Comparison of ENCODE assay signal across 9 mouse cellular contexts in genomic region chr17:49563416-49563780, GRCm38 (mm10). TPM values are rescaled to one million over a fixed set of nuclear protein-coding genes. Genes with fewer than 3 reads are reported as not detected.
DNase-seq lines count a peak whose midpoint lies in the region; ATAC-seq and TF ChIP-seq lines count a peak whose summit lies in the region.
"Had no signal": no experiment of that assay in that cellular context is flagged by ENCODE, and none has a peak within 500 bp of the region (broad histone marks: within the 10 kb centered on the region; RNA-seq: fewer than 3 reads in every experiment).

No protein-coding gene starts in this region.

- H3K27ac ChIP-seq in heart, embryonic 12.5 days (ENCODE audit: poor library complexity, severe bottlenecking) = peak overlapping the region; percentile 70
- peak overlapping the region; percentile 26 for H3K27ac ChIP-seq in cortical plate, adult 2 months (ENCODE audit: insufficient read depth, low read length)
- H3K27ac ChIP-seq in hindbrain, embryonic 15.5 days (replicated peaks) = no peak overlapping the region
- no peak overlapping the region; the same call in 1 of the 2 replicates for H3K27ac ChIP-seq in midbrain, embryonic 16.5 days (ENCODE audit: low read length)

- peak overlapping the region; percentile 55 for H3K4me3 ChIP-seq in heart, embryonic 12.5 days
- H3K4me3 ChIP-seq in cortical plate, adult 2 months (ENCODE audit: insufficient read depth, low read length) = peak overlapping the region; percentile 45
- H3K4me3 ChIP-seq in hindbrain, embryonic 15.5 days = peak overlapping the region; percentile 47
- H3K4me3 ChIP-seq in midbrain, embryonic 16.5 days (ENCODE audit: low read depth, low read length) = peak overlapping the region; percentile 46

- intact Hi-C loops in left cerebral cortex, postnatal 25 days (cut with DNase I) = loop anchor here (2.0 kb wide), 1 partner anchor 95 kb away; no protein-coding TSS in a partner anchor

- no peaks in the 10 kb centered on the region for H3K36me3 ChIP-seq in heart, embryonic 12.5 days
- no peaks in the 10 kb centered on the region for H3K36me3 ChIP-seq in hindbrain, embryonic 15.5 days
- H3K36me3 ChIP-seq in midbrain, embryonic 16.5 days (ENCODE audit: control insufficient read depth, insufficient read depth, low read length) = no peaks in the 10 kb centered on the region

- no peak for TF ChIP-seq POLR2A in cortical plate, adult 2 months (IDR thresholded peaks at IDR 0.05; ENCODE audit: extremely low read depth, insufficient read depth, low read length)

- H3K4me1 ChIP-seq in heart, embryonic 12.5 days (replicated peaks) = peaks cover 15% of the 10 kb centered on the region
- H3K4me1 ChIP-seq in cortical plate, adult 2 months (ENCODE audit: control insufficient read depth, insufficient read depth, low read length) = no peaks in the 10 kb centered on the region
- H3K4me1 ChIP-seq in hindbrain, embryonic 15.5 days (replicated peaks) = peaks cover 19% of the 10 kb centered on the region
- H3K4me1 ChIP-seq in midbrain, embryonic 16.5 days (ENCODE audit: control insufficient read depth, insufficient read depth, low read length) = peaks cover 15% of the 10 kb centered on the region

- H3K27me3 ChIP-seq in heart, embryonic 12.5 days (replicated peaks) = no peaks in the 10 kb centered on the region
- peaks cover 4% of the 10 kb centered on the region; the same call in 1 of the 2 replicates for H3K27me3 ChIP-seq in hindbrain, embryonic 15.5 days
- H3K27me3 ChIP-seq in midbrain, embryonic 16.5 days (ENCODE audit: control insufficient read depth, insufficient read depth, low read depth, low read length) = peaks cover 10% of the 10 kb centered on the region

- no peaks in the 10 kb centered on the region for H3K9me3 ChIP-seq in heart, embryonic 12.5 days (replicated peaks)
- no peaks in the 10 kb centered on the region for H3K9me3 ChIP-seq in hindbrain, embryonic 15.5 days
- H3K9me3 ChIP-seq in midbrain, embryonic 16.5 days (replicated peaks; ENCODE audit: control insufficient read depth, low read length, poor library complexity, severe bottlenecking) = no peaks in the 10 kb centered on the region

- H3K9ac ChIP-seq in heart, embryonic 12.5 days = peak overlapping the region; percentile 75
- H3K9ac ChIP-seq in hindbrain, embryonic 15.5 days = peak overlapping the region; percentile 41; the same call in 1 of the 2 replicates
- H3K9ac ChIP-seq in midbrain, embryonic 16.5 days (ENCODE audit: low read depth, low read length) = peak overlapping the region; percentile 56; the same call in 1 of the 2 replicates

- TF ChIP-seq CTCF in cortical plate, adult 2 months (IDR thresholded peaks at IDR 0.05; ENCODE audit: extremely low read depth, insufficient read depth, low read length) = no peak

- ATAC-seq in heart, embryonic 12.5 days (ENCODE audit: insufficient number of reproducible peaks, low FRiP score) = no peak
- ATAC-seq in hindbrain, embryonic 15.5 days (ENCODE audit: low FRiP score, low read depth) = 0 out of 2 replicates have a peak, but pooled peaks have one; percentile 19
- no peak for ATAC-seq in midbrain, embryonic 16.5 days

- WGBS in heart, embryonic 12.5 days = 29% methylated on average over 4 of the region's 4 CpGs
- WGBS in hindbrain, embryonic 15.5 days = 27% methylated on average over 4 of the region's 4 CpGs
- 31% methylated on average over 4 of the region's 4 CpGs for WGBS in midbrain, embryonic 16.5 days

- peak overlapping the region; percentile 91 for H3K4me2 ChIP-seq in heart, embryonic 12.5 days
- peak overlapping the region; percentile 80 for H3K4me2 ChIP-seq in hindbrain, embryonic 15.5 days
- peak overlapping the region; percentile 89 for H3K4me2 ChIP-seq in midbrain, embryonic 16.5 days (ENCODE audit: low read length)

- no peak for DNase-seq in heart, adult 9 months (ENCODE audit: low spot score in 2 of 2)
- no peak for DNase-seq in left cerebral cortex, adult 11 months (ENCODE audit: low spot score)
- DNase-seq in layer of hippocampus, adult 11-12 months (ENCODE audit: low spot score) = no peak
- no peak for DNase-seq in left cerebral cortex, postnatal 25 days (ENCODE audit: low spot score in 2 of 2)

RNA-seq across cellular contexts. Expression of gene Daam2, which starts 0.7 kb away (rescaled TPM):
- 4.1 and 5.3 TPM in 2 replicates for polyA plus RNA-seq in heart, embryonic 12.5 days (2016; fragmentation: Nextera tagmentation; extraction: Ambion mirVana)
- 38.3 and 40.9 TPM in 2 replicates for polyA plus RNA-seq in cortical plate, adult 2 months (2012; rRNA removed)
- polyA plus RNA-seq in hindbrain, embryonic 15.5 days (2015; fragmentation: Nextera tagmentation; extraction: Ambion mirVana) = 2.5 and 3.1 TPM in 2 replicates
- polyA plus RNA-seq in midbrain, embryonic 16.5 days (2015; fragmentation: Nextera tagmentation; extraction: Ambion mirVana) = 1.5 and 1.8 TPM in 2 replicates
- 10 to 100 TPM; 48.9 to 54.1 TPM for total RNA-seq in left cerebral cortex, postnatal 25 days (2021)

RNA-seq across cellular contexts. Expression of gene Kif6, which starts 51.5 kb away (rescaled TPM):
- 1.4 and 2.5 TPM in 2 replicates for polyA plus RNA-seq in heart, embryonic 12.5 days (2016; fragmentation: Nextera tagmentation; extraction: Ambion mirVana)
- polyA plus RNA-seq in cortical plate, adult 2 months (2012; rRNA removed) = 1.5 and 1.9 TPM in 2 replicates
- 1.9 and 2.3 TPM in 2 replicates for polyA plus RNA-seq in hindbrain, embryonic 15.5 days (2015; fragmentation: Nextera tagmentation; extraction: Ambion mirVana)
- polyA plus RNA-seq in midbrain, embryonic 16.5 days (2015; fragmentation: Nextera tagmentation; extraction: Ambion mirVana) = 2.2 and 2.5 TPM in 2 replicates
- 1 to 10 TPM; 1.4 to 2.2 TPM for total RNA-seq in left cerebral cortex, postnatal 25 days (2021)
- total RNA-seq: MEL had no signal

Comparison
In these comparisons a context has a peak if more than half of its experiments do, and no peak if none do; other contexts are left out.
1. H3K27ac ChIP-seq: peak in heart, embryonic 12.5 days (single experiment) and cortical plate, adult 2 months (single experiment); none in hindbrain, embryonic 15.5 days (single experiment) and midbrain, embryonic 16.5 days (single experiment).
2. Peak in every context shown above with its lines, with median percentiles within 50 percentile points of each other: H3K4me2 ChIP-seq, H3K4me3 ChIP-seq and H3K9ac ChIP-seq.